Mouse (Mus musculus) spleen, adult 2 months (tissue): ENCODE measurements around the gene Cd7. TPM values are rescaled to one million over a fixed set of nuclear protein-coding genes. Genes with fewer than 3 reads are reported as not detected.
A peak's percentile ranks its signal among the peaks of the same experiment; 100 is the strongest.
"Not testable (repeated sequence)": the region's sequence is repeated elsewhere in the genome, so short reads cannot be mapped to it uniquely, and the experiment has no call there.

Source experiments
- DNase-seq, 2 experiments: peaks; one replicate each; pipeline versions ENCODE4 v3.0.0 to v3.0.0-alpha.2; 2012 to 2021; ENCODE audit warnings: low spot score in 2 of 2, low read depth in 1 of 2
- H3K27ac ChIP-seq: fragments of 200-500 bp; 2 replicates; pipeline ENCODE4 v1.5.1; 2012; ENCODE audit warnings: low read length, inconsistent platforms; ENCODE audit not compliant: insufficient read depth
- H3K27me3 ChIP-seq: fragments of 200-500 bp; 2 replicates; pipeline ENCODE4 v1.6.1; 2012; ENCODE audit warnings: mild to moderate bottlenecking, moderate library complexity, low read length, inconsistent platforms; ENCODE audit not compliant: control insufficient read depth, insufficient read depth
- H3K36me3 ChIP-seq: fragments of 200-500 bp; 2 replicates; pipeline ENCODE4 v1.6.1; 2012; ENCODE audit warnings: mild to moderate bottlenecking, low read length, inconsistent platforms; ENCODE audit not compliant: control insufficient read depth, insufficient read depth
- H3K4me1 ChIP-seq: fragments of 200-500 bp; 2 replicates; pipeline ENCODE4 v1.6.1; 2011; ENCODE audit warnings: inconsistent platforms; ENCODE audit not compliant: control insufficient read depth, insufficient read depth, insufficient read length
- H3K4me3 ChIP-seq: fragments of 200-500 bp; 2 replicates; pipeline ENCODE4 v1.5.1; 2011; ENCODE audit warnings: mild to moderate bottlenecking, inconsistent platforms; ENCODE audit not compliant: insufficient read depth, insufficient read length; ENCODE audit errors: extremely low read depth
- CTCF ChIP-seq: fragments of 200-500 bp; IDR thresholded peaks from 2 replicates; pipeline ENCODE4 v1.5.1; 2011; ENCODE audit warnings: mild to moderate bottlenecking, inconsistent platforms; ENCODE audit not compliant: insufficient read depth, insufficient read length, insufficient replicate concordance; ENCODE audit errors: extremely low read depth
- POLR2A ChIP-seq: fragments of 200-500 bp; IDR thresholded peaks from 2 replicates; pipeline ENCODE4 v1.6.1; 2011; ENCODE audit warnings: low read depth, low read length, inconsistent platforms
- WGBS: fragments of 180-500 bp; shearing (Covaris S2); methylation state at CpG from one replicate; pipeline ENCODE4 v1.1.7; 2018; 5-methylcytosine and 5-hydroxymethylcytosine counted together
- polyA plus RNA-seq: library from polyadenylated mRNA; depleted of rRNA; stranded (reverse); fragments of >200 nt; gene quantifications from 2 replicates; pipeline ENCODE4 v1.2.3, GENCODE M21; 2012

Cd7 gene
- polyA plus RNA-seq, 1 experiment, result 63.0 TPM

DNA sequence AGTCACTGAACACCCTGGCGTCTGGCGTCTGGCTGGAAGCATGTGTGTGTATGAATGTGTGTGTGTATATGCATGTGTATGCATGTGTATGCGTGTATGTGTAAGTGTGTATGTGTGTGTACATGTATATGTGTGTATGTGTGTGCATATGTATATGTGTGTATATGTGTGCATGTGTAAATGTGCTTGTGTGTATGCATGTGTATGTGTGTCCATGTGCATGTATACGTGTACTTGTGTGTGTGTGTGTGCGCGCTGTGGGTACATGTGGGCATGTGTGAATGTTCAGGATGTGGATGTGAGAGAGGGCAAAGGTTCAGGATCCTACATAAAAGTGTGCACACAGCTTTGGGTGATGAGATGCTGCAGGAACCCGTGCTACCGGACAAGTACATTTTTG is 41.1 kb upstream of the Cd7 start:
- DNase-seq, result no peak
- Histone ChIP-seq H3K27ac (no peak overlapping the region), H3K27me3 (no peaks in the 10 kb centered on the region), H3K36me3 (no peaks in the 10 kb centered on the region), H3K4me3 (no peak overlapping the region), H3K4me1 (peaks cover 10% of the 10 kb centered on the region; the same call in 1 of the 2 replicates)
- TF ChIP-seq CTCF, result no peak
- no peak for TF ChIP-seq POLR2A
- 94% methylated on average over 8 of the region's 8 CpGs for WGBS

DNA sequence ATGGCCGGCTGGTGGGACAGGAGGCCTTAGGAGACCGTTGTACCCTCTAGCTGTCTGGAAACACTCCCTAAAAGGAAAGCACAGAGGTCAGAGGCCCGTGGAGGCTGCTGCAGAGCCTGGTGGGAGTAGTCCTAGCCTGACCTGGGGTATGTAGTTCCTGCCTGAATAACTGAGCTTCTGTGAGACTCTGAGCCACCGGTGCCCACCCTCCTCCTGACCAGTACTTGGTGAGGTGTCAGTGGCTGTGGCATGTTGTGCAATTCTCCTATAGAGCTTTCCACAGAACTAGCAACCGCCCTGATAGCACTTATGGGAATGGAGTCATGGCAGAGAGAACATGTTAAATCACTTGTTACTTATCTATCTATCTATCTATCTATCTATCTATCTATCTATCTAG is 36.4 kb upstream of the Cd7 start:
- TF ChIP-seq POLR2A (no peak), CTCF (no peak)

GRCm38 (mm10) chr11:121069662-121070061 is 30.4 kb upstream of the Cd7 start:
- 86% methylated on average over 12 of the region's 16 CpGs for WGBS
- H3K4me3 ChIP-seq, H3K27me3 ChIP-seq, H3K36me3 ChIP-seq, DNase-seq, H3K27ac ChIP-seq, H3K4me1 ChIP-seq: not testable (repeated sequence)

More for the DNA sequence above, 36.4 kb upstream of the Cd7 start:
- H3K36me3 ChIP-seq, result no peaks in the 10 kb centered on the region
- no peak for DNase-seq
- no peaks in the 10 kb centered on the region for H3K4me1 ChIP-seq
- 69% methylated on average over 5 of the region's 5 CpGs for WGBS
- H3K27me3 ChIP-seq, result no peaks in the 10 kb centered on the region
- no peak overlapping the region for H3K4me3 ChIP-seq
- H3K27ac ChIP-seq, result no peak overlapping the region

DNA sequence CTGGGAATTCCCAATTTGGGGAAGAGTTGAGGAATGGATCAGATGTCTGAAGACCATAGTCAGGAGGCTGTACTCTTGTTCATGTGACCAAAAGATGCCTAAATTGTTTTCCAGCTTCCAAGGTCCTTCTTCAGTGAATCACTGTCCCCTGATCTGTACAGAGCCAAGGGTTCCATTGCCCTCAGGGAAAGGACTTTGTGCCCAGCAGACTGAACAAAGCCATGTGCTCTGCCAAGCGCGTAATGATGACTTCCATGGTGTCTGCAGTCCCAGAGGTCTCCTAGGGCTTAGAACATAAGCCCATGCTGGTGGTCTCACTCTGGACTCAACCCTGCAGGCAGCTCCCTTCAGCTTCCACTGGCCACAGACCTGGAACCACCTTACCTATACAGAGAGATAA is 28.7 kb upstream of the Cd7 start:
- Histone ChIP-seq H3K27me3 (no peaks in the 10 kb centered on the region), H3K27ac (no peak overlapping the region), H3K36me3 (no peaks in the 10 kb centered on the region), H3K4me3 (no peak overlapping the region), H3K4me1 (no peaks in the 10 kb centered on the region)
- DNase-seq, result no peak
- WGBS, result 90% methylated on average over 2 of the region's 2 CpGs
- TF ChIP-seq CTCF (no peak), POLR2A (no peak)

DNA sequence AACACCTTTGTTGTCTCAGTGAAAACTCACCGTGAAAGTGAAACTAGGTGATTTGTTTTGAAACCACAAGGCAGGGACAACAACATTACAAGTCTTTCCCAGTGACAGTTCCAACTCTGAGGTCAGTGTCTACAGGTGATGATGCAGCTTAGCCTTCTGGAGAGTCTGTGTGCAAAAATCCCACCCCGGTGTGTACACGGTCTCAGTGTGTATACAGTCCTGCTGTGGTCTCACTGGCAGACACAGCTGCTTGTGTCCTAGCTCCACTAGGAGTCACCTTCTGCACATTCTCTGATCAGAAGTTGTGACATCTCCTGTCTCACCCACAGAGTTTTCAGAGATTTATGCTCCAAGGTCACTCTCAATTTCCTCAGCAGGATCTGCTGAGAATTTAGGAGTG is 25.0 kb upstream of the Cd7 start:
- H3K27me3 ChIP-seq, result no peaks in the 10 kb centered on the region
- no peak overlapping the region for H3K27ac ChIP-seq
- TF ChIP-seq POLR2A (no peak), CTCF (peak; percentile 11; the same call in 1 of the 2 replicates)
- H3K4me3 ChIP-seq, result no peak overlapping the region
- H3K4me1 ChIP-seq, result no peaks in the 10 kb centered on the region
- DNase-seq, result no peak
- WGBS, result 50% methylated on average over 3 of the region's 3 CpGs
- H3K36me3 ChIP-seq, result no peaks in the 10 kb centered on the region

DNA sequence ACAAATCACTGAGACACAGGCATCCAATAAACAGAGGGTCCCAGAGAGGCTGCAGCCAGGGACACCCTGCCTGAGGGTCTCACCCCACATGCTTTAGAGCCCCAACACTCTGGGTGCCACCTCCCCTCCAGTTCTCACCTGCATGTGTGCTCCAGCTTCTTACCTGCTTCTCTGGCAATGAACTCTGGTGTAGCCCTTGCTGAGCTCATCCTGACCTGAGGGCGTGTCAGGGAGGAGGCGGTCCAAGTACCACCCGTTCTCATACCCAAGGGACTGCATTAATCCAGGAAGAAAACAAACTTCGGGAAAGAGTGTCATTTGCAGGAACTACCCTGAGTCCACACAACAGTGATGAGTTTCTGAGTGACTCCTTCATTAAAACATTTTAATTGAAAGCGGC is 24.2 kb upstream of the Cd7 start, which contains the start of gene Sectm1b:
Gene Sectm1b (minus strand): TSS at position 191 of the 400 bp plus-strand sequence.
- Histone ChIP-seq H3K4me3 (no peak within 1 kb of the TSS), H3K36me3 (no peaks in the 10 kb centered on the region), H3K27ac (no peak within 1 kb of the TSS), H3K4me1 (no peaks in the 10 kb centered on the region), H3K27me3 (no peaks in the 10 kb centered on the region)
- DNase-seq, result no peak
- WGBS, result 78% methylated on average over 5 of the region's 5 CpGs
- TF ChIP-seq CTCF (no peak), POLR2A (no peak)

GRCm38 (mm10) chr11:121061615-121062014 is 22.4 kb upstream of the Cd7 start:
- Histone ChIP-seq H3K36me3 (no peaks in the 10 kb centered on the region), H3K27ac (no peak overlapping the region), H3K4me3 (no peak overlapping the region), H3K4me1 (no peaks in the 10 kb centered on the region), H3K27me3 (no peaks in the 10 kb centered on the region)
- WGBS, result 88% methylated on average over 8 of the region's 8 CpGs
- no peak for DNase-seq
- TF ChIP-seq POLR2A, result no peak
- TF ChIP-seq CTCF, result no peak

- WGBS, result 88% methylated on average over 6 of the region's 6 CpGs
- H3K27ac ChIP-seq, H3K36me3 ChIP-seq, H3K4me3 ChIP-seq, H3K4me1 ChIP-seq, DNase-seq, H3K27me3 ChIP-seq: not testable (repeated sequence)
Observed at GRCm38 (mm10) chr11:121060401-121061067, 21.3 kb upstream of the Cd7 start.
